9 mouse cellular contexts compared by ENCODE assay signal in the genomic region with DNA sequence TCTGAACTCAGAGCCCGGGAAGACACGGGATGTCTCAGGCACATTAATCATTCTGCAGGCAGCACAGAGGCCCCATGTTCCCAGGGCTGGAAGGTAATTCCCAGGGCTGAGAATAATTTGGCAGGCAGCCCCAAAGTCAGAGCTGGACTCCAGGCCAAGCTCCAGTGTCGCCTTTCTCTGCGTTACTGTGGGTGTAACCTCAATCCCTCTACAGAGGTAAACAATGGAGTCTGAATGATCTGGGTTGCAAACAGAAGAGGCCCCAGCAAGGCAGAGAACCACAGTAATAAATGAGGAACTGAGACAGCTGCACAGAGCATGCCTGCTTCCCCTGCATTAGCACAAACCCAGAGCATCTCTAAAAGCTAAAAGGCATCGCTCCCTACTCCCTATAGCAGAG.
DNase-seq lines count a peak whose midpoint lies in the region; ATAC-seq lines count a peak whose summit lies in the region.
"Had no signal": no experiment of that assay in that cellular context is flagged by ENCODE, and none has a peak within 500 bp of the region (broad histone marks: within the 10 kb centered on the region; RNA-seq: fewer than 3 reads in every experiment).

No protein-coding gene starts in this region.

- H3K27ac ChIP-seq in liver, embryonic 11.5 days (ENCODE audit: low read depth, low read length): no peak overlapping the region

- H3K4me2 ChIP-seq in liver, embryonic 11.5 days: no peak overlapping the region

- H3K4me3 ChIP-seq in liver, embryonic 11.5 days (ENCODE audit: low read depth, low read length): no peak overlapping the region

- intact Hi-C loops in heart, postnatal 36 days (cut with DNase I): no loop called here

- H3K9me3 ChIP-seq in liver, embryonic 11.5 days (ENCODE audit: control insufficient read depth, low read length): no peaks in the 10 kb centered on the region

- no peak overlapping the region for H3K9ac ChIP-seq in liver, embryonic 11.5 days (ENCODE audit: low read depth, low read length)

- peaks cover 6% of the 10 kb centered on the region for H3K27me3 ChIP-seq in liver, embryonic 11.5 days (replicated peaks; ENCODE audit: control insufficient read depth, insufficient read depth, low read length)

- no peaks in the 10 kb centered on the region for H3K4me1 ChIP-seq in liver, embryonic 11.5 days (replicated peaks; ENCODE audit: control insufficient read depth, insufficient read depth, low read length)

- ATAC-seq in liver, embryonic 11.5 days (replicated peaks; ENCODE audit: low FRiP score): no peak
- ATAC-seq in megakaryocyte, adult 5-6 weeks (ENCODE audit: poor library complexity, severe bottlenecking): peak; percentile 52; the same call in 1 of the 2 replicates

- DNase-seq in liver: peak; percentile 3
- DNase-seq in liver, embryonic 11.5 days (ENCODE audit: low spot score): no peak
- peak; percentile 30 for DNase-seq in adrenal gland, postnatal 25 days
- peak; percentile 20 for DNase-seq in heart, postnatal 36 days
- DNase-seq in natural killer cell, adult 2 months (ENCODE audit: low spot score in 2 of 2): no peak
- DNase-seq in urinary bladder, adult 2 months (ENCODE audit: low spot score): no peak
- no peak for DNase-seq in layer of hippocampus, adult 18-20 months (ENCODE audit: low spot score in 2 of 2)
- DNase-seq: cerebellum, adult 11-12 months had no signal

- WGBS in liver, embryonic 11.5 days: 51% methylated on average over 5 of the region's 5 CpGs

- no peaks in the 10 kb centered on the region for H3K36me3 ChIP-seq in liver, embryonic 11.5 days (ENCODE audit: control insufficient read depth, insufficient read depth, low read length)

Comparison
In these comparisons a context has a peak if more than half of its experiments do, and no peak if none do; other contexts are left out.
1. DNase-seq: peak in liver (single experiment), adrenal gland, postnatal 25 days (single experiment) and heart, postnatal 36 days (2 of 2); none in liver, embryonic 11.5 days (single experiment), natural killer cell, adult 2 months (0 of 2), urinary bladder, adult 2 months (single experiment) and layer of hippocampus, adult 18-20 months (0 of 2).